Mouse (Mus musculus): ENCODE data around the gene Olfr1329.
A peak's percentile ranks its signal among the peaks of the same experiment; 100 is the strongest.
"Not testable (repeated sequence)": the region's sequence is repeated elsewhere in the genome, so short reads cannot be mapped to it uniquely, and the experiment has no call there.

Gene Olfr1329

DNA sequence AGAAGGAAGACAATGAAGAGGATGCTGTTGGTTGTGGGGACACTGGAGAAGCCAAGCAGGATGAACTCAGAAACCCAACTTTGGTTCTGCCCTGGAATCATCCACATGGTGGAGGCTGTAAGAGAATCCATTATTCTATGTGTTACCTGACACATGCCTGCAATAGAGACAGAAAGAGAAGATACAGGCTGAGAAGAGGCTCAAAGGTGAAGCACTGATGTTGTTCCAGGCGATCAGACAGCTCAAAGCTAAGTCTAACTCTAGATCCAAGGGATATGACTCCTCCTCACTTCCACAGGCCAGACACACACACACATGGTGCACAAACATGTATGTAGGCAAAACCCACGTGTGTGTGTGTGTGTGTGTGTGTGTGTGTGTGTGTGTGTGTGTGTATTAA, at the start of gene Olfr1329:
Olfr1329 (minus strand) TSS at position 101 of the 400 bp plus-strand sequence.
- not testable (repeated sequence) for DNase-seq (ENCODE audit: low read depth, low spot score)

DNA sequence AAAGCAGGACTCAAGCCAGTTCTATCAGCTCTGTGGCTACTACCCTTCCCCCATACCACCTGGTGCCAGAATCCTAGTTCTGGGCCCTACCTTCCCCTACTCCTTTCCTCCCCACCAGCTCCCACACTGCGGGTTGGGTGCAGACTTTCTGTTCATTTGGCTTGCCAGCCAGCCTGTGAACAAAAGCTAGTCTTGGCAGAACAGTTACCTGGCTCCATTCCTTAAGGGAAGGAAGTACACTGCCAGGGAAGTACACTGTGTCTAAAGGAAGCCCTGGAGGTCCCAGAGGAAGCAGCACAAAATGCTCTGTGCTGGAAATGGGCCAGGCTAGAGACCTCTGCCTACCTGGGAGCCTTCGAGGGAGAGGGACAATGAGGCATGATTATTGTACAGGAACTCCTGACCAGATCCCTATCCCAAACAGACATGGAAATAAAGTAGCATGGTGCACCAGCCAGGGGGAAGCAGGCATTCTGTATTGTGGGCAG, 43.9 kb upstream of the Olfr1329 start, which contains the start of gene Lao1:
Lao1 (plus strand) TSS at position 438 of the 488 bp plus-strand sequence.
- peak; percentile 46 for DNase-seq (ENCODE audit: low read depth, low spot score)

DNA sequence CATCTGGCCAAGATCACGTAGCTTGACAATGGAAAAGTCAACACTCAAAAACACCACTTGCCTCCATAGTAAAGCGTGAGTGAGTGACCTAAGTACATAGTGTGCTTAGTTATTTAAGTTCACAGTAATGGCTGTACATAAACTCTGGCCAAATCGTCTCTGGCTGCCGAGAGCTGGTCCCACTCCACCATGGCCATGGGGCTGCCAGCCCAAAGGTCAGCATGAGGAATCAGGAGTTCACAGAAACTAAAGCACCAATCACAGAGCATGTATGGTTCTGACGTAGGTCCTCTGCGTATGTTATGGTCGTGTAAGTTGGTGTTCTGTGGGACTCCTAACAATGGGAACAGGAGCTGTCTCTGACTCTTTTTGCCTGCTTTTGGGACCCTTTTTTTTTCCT, 41.5 kb upstream of the Olfr1329 start:
- no peak for DNase-seq (ENCODE audit: low read depth, low spot score)

DNA sequence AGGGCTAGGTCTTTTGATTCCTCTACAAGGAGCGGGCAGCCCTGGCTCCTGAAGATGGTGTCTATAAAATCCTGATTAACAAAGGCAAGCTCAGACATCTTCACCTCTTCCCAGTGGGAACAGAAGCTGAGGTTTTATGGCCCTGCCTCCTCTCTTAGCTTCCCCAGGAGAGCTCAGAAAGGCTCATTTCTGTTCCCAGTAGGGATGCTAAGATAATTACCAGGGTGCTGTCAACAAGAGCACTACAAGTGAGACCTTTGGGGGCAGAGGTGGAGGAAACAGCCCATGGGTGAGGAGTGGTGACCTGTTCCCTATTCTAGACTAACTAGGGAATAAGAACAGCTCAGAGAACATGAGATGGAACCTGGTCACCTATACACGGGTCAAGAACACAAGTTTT, 21.2 kb upstream of the Olfr1329 start, which contains the start of gene Olfr1328:
Olfr1328 (minus strand) TSS at position 101 of the 400 bp plus-strand sequence.
- DNase-seq (ENCODE audit: low read depth, low spot score) = no peak

DNA sequence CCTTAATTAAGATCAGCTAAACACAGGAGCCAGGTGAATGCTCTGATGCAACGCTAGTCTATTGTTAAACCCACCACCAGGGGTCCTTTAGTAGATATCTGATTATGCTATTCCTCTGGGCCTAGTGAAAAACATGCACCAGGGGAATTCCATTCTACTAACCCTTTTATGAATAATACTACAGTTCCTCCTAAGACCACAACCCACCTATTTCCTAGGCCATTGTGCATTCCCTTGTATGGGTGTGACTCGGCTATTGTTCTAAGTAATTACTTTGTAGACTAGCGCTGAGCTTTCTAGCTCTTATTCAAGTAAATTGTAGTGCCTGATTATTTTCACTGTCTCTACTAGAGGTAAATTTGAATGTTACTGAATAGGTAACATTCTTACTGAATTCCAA, 14.1 kb upstream of the Olfr1329 start:
- not testable (repeated sequence) for DNase-seq (ENCODE audit: low read depth, low spot score)

DNA sequence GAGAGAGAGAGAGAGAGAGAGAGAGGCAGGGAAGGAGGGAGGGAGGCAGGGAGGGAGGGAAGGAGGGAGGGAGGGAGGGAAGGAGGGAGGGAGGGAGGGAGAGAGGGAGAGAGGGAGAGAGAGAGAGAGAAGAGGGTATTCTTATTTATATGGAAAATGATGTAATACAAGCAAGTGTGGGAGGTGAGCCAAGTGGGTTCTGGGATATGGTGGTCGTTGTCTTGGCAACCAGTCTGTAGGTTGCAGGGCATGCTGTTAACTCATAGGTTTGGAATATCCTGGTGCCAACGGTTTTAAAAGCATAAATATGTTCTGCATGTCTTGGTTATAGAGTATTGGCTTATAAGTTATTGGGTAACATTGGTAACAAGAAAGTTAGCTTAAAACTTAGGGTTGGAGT, 15.3 kb downstream of the Olfr1329 start:
- DNase-seq (ENCODE audit: low read depth, low spot score) = no peak

DNA sequence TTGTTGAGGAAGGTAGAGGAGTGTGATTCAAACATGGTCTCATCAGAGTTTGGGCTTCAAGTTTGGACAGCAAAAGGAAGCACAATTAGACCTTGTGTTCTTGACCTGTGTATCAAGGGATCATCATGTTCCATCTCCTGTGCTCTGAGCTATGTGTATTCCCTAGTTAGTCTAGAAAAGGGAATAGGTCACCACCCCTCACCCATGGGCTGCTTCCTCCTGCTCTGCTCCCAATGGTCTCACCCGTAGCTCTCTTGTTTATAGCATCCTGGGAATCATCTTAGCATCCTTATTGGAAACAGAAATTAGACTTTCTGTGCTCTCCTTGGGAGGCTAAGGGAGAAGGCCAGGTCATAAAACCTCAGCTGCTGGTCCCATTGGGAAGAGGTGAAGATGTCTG, 29.0 kb downstream of the Olfr1329 start, which contains the start of gene Olfr1330:
Olfr1330 (plus strand) TSS at position 301 of the 400 bp plus-strand sequence.
- no peak for DNase-seq (ENCODE audit: low read depth, low spot score)

DNA sequence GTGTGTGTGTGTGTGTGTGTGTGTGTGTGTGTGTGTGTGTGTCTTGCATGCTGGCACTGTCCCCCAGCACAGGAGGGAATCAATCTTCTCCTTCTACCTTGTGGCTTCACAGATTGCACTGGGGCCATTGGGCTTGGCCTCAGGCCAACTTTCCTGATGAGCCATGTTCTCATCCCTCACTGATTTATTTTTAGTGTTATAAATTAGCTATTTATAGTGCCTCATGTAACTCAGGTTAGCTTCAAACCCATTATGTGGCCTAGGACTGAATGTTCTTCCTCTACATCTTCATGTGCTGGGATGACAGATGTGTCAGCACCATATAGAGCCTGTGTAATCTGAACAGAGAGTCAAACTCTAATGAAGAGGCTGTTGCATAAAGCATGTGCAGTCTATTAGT, 49.7 kb downstream of the Olfr1329 start:
- DNase-seq (ENCODE audit: low read depth, low spot score) = no peak
